Mouse (Mus musculus): ENCODE data around the gene Pex5l.

Pex5l gene

GRCm38 (mm10) chr3:32939802-32940501 is 203.1 kb downstream of the Pex5l start:
- no peak for DNase-seq (ENCODE audit: low spot score)

GRCm38 (mm10) chr3:32924168-32924567 is 218.9 kb downstream of the Pex5l start:
- no peak for DNase-seq (ENCODE audit: low spot score)

- peak; percentile 36 for DNase-seq (ENCODE audit: low spot score)
Observed at GRCm38 (mm10) chr3:32910071-32910551, 232.9 kb downstream of the Pex5l start.

- DNase-seq (ENCODE audit: low spot score) = no peak
Observed at GRCm38 (mm10) chr3:32908400-32908799, 234.6 kb downstream of the Pex5l start.

GRCm38 (mm10) chr3:32905850-32906779 is 236.9 kb downstream of the Pex5l start:
- no peak for DNase-seq (ENCODE audit: low spot score)

- DNase-seq (ENCODE audit: low spot score) = no peak
Observed at GRCm38 (mm10) chr3:32904599-32904998, 238.4 kb downstream of the Pex5l start.

GRCm38 (mm10) chr3:32903462-32903861 is 239.6 kb downstream of the Pex5l start:
- DNase-seq (ENCODE audit: low spot score) = no peak
